Mouse (Mus musculus) ovary, adult 18-20 months (tissue): ENCODE results near the gene Pmvk.
A peak's percentile ranks its signal among the peaks of the same experiment; 100 is the strongest.

Experiments used
- DNase-seq: peaks from one replicate; pipeline ENCODE4 v3.0.0; 2022; ENCODE audit warnings: low spot score, mixed read lengths

The Pmvk gene

DNA sequence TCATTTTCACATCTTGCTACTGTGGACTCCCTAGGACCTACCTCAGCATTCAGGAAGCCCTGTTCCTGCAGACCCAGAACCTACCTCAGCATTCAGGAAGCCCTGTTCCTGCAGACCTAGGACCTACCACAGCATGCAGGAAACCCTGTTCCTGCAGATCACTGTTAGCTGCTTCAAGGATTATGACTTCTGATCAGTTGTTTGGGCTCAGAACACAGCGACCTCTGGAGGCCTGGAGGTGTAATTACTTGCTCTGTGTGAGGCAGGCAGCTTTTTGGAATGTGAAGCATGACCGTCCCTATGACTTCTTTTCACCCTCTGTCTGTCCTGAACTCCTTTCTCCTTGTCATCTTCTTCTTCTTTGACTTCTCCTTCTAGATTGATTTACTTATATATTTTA lies 27.1 kb downstream of the Pmvk start:
- no peak for DNase-seq

DNA sequence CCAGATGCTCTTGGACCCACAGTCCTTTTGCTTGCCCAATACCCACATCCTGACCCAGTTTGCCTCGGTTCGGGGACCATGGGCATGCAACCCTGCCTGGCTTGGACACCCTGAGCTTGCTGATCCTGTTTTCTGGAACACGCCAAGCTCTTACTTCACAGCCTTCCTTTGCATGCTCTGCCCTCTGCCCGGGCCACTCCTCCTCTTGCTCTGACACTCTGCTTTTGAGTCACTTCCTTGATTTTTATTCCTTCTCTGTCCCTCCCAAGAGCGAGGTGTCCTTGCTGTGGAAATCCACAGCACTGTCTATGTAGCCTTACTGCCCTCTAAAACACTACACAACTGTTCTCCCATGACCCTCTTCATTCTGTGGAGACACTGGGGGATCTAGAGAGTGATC lies 27.9 kb downstream of the Pmvk start:
- DNase-seq = no peak

DNA sequence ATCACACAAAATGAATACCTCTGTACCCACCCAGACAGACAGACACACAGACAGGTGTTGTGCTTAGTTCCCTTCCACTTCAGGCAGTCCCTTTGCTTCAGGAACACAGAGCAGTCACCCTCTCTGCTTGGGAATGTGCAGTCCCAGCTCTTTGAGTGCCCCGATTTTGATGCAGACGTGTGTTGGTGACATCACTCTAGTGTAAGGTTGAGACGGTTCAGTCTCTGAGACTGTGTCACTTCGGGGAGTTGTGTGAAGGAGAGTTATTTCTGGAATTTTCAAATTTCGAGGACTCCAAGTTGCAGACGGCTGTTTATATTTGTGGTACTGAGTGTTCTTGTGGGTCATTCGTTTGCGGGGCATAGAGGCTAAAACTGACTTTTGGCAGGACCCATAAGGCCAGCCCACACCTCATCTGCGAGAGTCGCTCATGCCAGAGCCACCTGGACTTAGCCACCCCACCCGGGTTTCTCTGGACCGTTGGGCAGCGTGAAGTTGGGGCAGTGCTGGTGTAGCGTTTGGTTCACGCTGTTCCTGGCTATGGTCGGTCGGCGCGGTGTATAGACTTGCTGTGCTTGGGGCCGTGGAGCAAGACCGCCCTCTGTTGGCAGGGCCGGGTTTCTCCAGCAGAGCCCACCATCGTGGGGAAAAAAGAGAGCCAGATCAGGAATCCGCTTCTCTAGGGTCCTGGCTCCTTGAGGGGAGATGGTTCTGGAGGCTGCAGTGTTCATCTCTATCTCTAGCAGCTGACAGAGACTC lies 30.6 kb downstream of the Pmvk start:
- peak; percentile 48 for DNase-seq

DNA sequence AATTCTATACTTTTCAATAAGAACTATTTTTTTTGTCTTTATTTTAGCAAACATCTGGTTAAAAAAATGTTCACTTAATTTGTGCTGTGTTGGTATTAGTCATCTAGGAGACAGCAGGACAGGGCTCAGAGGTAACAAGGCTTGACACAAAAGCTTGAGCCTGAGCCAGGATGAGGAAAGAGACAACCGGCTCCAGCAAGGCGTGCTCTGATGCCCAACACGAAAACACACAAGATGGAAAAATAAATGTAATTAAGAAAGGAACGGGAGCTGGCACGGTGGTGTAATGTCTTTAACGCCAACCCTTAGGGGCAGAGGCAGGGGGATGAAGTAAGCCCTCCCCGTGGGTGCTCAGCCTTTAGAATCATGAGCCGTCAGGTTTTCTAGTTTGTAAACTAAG lies 31.8 kb downstream of the Pmvk start:
- DNase-seq = no peak

- DNase-seq = no peak
Observed at GRCm38 (mm10) chr3:89486916-89487702, 32.8 kb downstream of the Pmvk start.

GRCm38 (mm10) chr3:89490790-89491189 lies 36.4 kb downstream of the Pmvk start:
- DNase-seq = no peak

DNA sequence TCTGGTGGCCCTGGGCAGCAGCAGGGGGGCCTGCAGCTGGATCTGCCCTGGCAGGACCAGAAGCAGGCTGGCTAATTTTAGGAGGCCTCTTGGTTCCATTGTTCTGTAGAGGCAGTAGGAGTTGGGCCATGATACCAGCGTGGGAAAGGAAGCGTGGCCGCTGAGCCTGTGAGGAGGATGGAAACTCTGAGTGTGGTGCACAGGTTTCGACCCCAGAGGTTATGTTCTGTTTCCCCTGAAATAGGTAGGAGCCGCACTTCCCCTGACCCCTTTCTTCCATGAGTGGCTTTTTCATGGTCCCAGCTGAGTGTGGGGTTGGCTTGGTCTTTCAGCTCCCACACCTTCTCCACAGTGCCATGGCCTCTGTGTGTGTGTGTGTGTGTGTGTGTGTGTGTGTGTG lies 37.2 kb downstream of the Pmvk start:
- no peak for DNase-seq

DNA sequence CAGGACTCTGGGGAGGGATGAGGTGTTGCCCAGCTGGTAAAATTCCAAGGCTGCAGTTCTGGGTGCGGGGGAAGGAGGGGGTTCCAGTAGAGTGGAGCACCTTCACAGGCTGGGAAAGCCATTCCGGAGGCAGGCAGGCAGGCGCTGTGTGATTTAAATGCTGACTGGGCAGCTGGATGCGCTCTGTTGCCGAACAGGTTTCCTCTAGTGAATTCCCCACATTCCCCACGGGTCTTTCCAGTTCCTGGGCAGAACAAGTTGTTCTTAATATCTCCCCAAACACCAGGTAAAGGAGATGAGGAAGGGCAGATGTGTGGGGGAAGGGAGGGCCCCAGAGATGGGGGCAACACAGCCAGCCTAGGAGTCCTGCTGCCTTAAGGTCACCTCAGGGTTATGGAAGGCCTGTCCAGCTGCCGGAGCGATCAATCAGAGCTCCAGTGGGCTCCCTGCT lies 38.4 kb downstream of the Pmvk start:
- no peak for DNase-seq

- no peak for DNase-seq
Observed at GRCm38 (mm10) chr3:89494630-89495029, 40.3 kb downstream of the Pmvk start.

- no peak for DNase-seq
Observed at GRCm38 (mm10) chr3:89496366-89496765, 42.0 kb downstream of the Pmvk start.

DNA sequence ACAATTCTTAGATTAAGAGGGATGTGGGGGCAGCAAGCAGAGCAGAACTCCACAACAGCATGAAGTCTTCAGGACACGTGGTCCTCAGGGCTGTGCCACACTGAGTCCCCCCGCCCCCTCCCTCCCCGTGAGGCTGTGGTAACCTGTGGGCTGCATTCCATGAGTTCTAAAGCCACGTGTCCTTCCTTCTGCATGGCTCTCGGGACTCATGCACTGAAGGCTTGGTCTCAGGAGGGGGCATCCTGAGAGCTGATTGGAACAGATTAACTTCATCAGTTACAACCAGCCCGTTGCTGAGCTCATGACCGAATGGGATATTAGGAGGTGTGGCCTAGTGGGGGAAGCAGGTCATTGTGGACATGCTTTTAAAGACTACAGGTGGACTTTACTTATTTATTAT lies 45.4 kb downstream of the Pmvk start:
- DNase-seq = no peak

GRCm38 (mm10) chr3:89501486-89501885 lies 47.1 kb downstream of the Pmvk start:
- no peak for DNase-seq

GRCm38 (mm10) chr3:89502551-89502950 lies 48.2 kb downstream of the Pmvk start:
- DNase-seq = no peak

- DNase-seq = no peak
Observed at GRCm38 (mm10) chr3:89508041-89508440, 53.7 kb downstream of the Pmvk start.

DNA sequence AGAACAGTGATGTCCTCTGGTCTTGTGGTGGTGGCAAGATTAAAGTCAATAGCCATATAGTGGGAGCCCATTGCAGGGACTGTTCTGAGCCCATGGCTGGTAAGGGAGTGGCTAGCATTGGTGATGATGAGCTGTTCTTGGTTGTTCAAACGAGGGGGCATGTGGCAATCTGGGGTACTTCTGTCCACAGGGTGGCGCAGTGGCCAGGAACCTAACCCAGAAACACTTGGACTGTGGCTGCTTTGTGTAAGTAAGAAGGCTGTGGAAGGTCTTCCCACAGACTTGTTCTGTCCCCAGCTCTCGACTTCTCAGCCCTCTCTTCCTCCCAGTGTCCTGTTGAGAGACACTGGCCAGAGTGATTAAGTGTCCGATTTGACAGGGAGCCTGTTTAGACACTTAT lies 56.6 kb downstream of the Pmvk start:
- no peak for DNase-seq

DNA sequence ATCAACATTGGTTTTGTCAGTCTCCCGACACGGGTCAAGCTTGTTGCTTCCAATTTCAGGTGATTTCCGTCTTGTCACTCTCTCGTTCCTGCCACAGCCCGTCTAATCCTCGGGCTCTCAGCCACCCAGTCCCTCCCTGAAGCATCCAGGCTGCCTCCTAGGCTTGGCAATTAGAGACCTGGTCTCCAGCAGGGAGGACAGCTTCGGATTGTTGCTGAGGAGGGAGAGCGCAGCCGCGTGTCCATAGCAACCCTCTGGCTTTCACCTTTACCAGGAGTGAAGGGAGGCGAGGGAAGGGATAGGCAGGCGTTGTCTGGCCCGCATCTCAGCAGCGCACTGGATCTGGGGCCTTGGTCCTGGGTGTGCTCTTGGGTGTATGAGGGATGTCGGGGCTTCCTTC lies 57.1 kb downstream of the Pmvk start:
- DNase-seq = no peak

GRCm38 (mm10) chr3:89512225-89512624 lies 57.9 kb downstream of the Pmvk start:
- DNase-seq = no peak

DNA sequence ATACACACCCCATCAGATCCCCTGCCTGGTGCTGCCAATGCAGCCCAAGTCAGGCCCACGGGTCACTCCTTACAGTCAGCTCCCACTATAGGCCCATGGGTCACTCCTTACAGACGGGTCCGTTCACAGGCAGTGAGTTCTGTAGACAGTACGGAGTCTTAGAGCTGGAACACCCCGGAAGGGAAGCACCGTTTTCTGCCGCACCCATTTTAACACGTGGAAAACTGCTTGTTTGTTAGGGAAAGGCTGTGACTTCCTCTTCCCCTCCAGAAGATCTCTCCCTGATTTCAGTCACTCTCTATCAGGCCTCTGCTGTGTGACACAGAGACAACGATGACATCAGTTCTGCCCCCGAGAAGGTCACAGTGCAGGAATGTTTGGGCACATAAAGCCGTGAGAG lies 61.1 kb downstream of the Pmvk start:
- DNase-seq = no peak

GRCm38 (mm10) chr3:89516321-89516720 lies 62.0 kb downstream of the Pmvk start:
- DNase-seq = no peak
